Mouse (Mus musculus) CD8-positive naive resting alpha-beta T cell, adult 2 months (primary cell): ENCODE data around the gene Olfr1335.
"Not testable (repeated sequence)": the region's sequence is repeated elsewhere in the genome, so short reads cannot be mapped to it uniquely, and the experiment has no call there.

Experiments used
- DNase-seq, 2 experiments: peaks; one replicate each; pipeline ENCODE4 v3.0.0; 2022; ENCODE audit warnings: low read depth in 2 of 2, low spot score in 2 of 2

The Olfr1335 gene

GRCm38 (mm10) chr4:118809844-118810243, at the start of gene Olfr1335:
Gene Olfr1335 (minus strand): TSS chr4:118809944.
- no peak for DNase-seq

- DNase-seq = no peak
Observed at GRCm38 (mm10) chr4:118836179-118836578, 26.4 kb upstream of the Olfr1335 start, which contains the start of gene Olfr1333. Gene Olfr1333 (minus strand): TSS chr4:118836279.

GRCm38 (mm10) chr4:118818921-118819320, 9.2 kb upstream of the Olfr1335 start:
- no peak for DNase-seq

- not testable (repeated sequence) for DNase-seq
Observed at GRCm38 (mm10) chr4:118792796-118793195, 16.9 kb downstream of the Olfr1335 start.

GRCm38 (mm10) chr4:118782486-118782885, 27.3 kb downstream of the Olfr1335 start, which contains the start of gene Olfr1337:
Gene Olfr1337 (minus strand): TSS chr4:118782586.
- no peak for DNase-seq
